Mouse (Mus musculus) c-Kit-positive CD71-negative TER-119-negative erythroid progenitor cells, embryonic 14.5 days (primary cell): Measurements from ENCODE around the gene Timm17b.

Experiments
- DNase-seq: peaks from one replicate; pipeline ENCODE4 v3.0.0-alpha.2; 2013; ENCODE audit warnings: low read depth

Gene Timm17b

GRCm38 (mm10) chrX:7919601-7920383, 20.6 kb downstream of the Timm17b start, which contains the start of gene Pcsk1n:
TSS of gene Pcsk1n (plus strand) at chrX:7919822.
- no peak for DNase-seq

- DNase-seq = no peak
Observed at GRCm38 (mm10) chrX:7922032-7922431, 22.9 kb downstream of the Timm17b start.

- DNase-seq = no peak
Observed at GRCm38 (mm10) chrX:7926266-7926665, 27.1 kb downstream of the Timm17b start.

- DNase-seq = no peak
Observed at GRCm38 (mm10) chrX:7927116-7927515, 28.0 kb downstream of the Timm17b start.

- no peak for DNase-seq
Observed at GRCm38 (mm10) chrX:7928270-7928790, 29.2 kb downstream of the Timm17b start, which contains the start of gene Eras. TSS of gene Eras (minus strand) at chrX:7928607.

- no peak for DNase-seq
Observed at GRCm38 (mm10) chrX:7936874-7937273, 37.7 kb downstream of the Timm17b start.

- DNase-seq = no peak
Observed at GRCm38 (mm10) chrX:7937667-7938066, 38.5 kb downstream of the Timm17b start.

- DNase-seq = no peak
Observed at GRCm38 (mm10) chrX:7945618-7946017, 46.5 kb downstream of the Timm17b start.

GRCm38 (mm10) chrX:7947108-7947899, 48.1 kb downstream of the Timm17b start, which contains the start of gene Hdac6:
TSS of gene Hdac6 (minus strand) at chrX:7947889.
- DNase-seq = no peak

- peak; percentile 82 for DNase-seq
Observed at GRCm38 (mm10) chrX:7947900-7948492, 48.8 kb downstream of the Timm17b start.

- DNase-seq = no peak
Observed at GRCm38 (mm10) chrX:7950091-7950490, 50.9 kb downstream of the Timm17b start.
